Mouse (Mus musculus) urinary bladder, postnatal 14 days (tissue): ENCODE results near the gene Sema7a.

Experiments
- DNase-seq: peaks from one replicate; pipeline ENCODE4 v3.0.0; 2021; ENCODE audit warnings: low spot score

The Sema7a gene

GRCm38 (mm10) chr9:57959886-57960866 lies 20.3 kb downstream of the Sema7a start:
- DNase-seq: no peak

GRCm38 (mm10) chr9:57961226-57961625 lies 21.3 kb downstream of the Sema7a start:
- DNase-seq: no peak

- no peak for DNase-seq
Observed at GRCm38 (mm10) chr9:57961863-57962778, 22.2 kb downstream of the Sema7a start.

- no peak for DNase-seq
Observed at GRCm38 (mm10) chr9:57963249-57963997, 23.5 kb downstream of the Sema7a start.

- no peak for DNase-seq
Observed at GRCm38 (mm10) chr9:57963998-57964395, 24.1 kb downstream of the Sema7a start.

GRCm38 (mm10) chr9:57964528-57965250 lies 24.8 kb downstream of the Sema7a start:
- DNase-seq: no peak

- no peak for DNase-seq
Observed at GRCm38 (mm10) chr9:57965281-57966185, 25.6 kb downstream of the Sema7a start.

- DNase-seq: no peak
Observed at GRCm38 (mm10) chr9:57967237-57967960, 27.5 kb downstream of the Sema7a start.

GRCm38 (mm10) chr9:57968166-57968771 lies 28.4 kb downstream of the Sema7a start:
- no peak for DNase-seq

- no peak for DNase-seq
Observed at GRCm38 (mm10) chr9:57968783-57969542, 29.1 kb downstream of the Sema7a start.

GRCm38 (mm10) chr9:57969736-57970495 lies 30.0 kb downstream of the Sema7a start:
- no peak for DNase-seq

- DNase-seq: no peak
Observed at GRCm38 (mm10) chr9:57971413-57971812, 31.5 kb downstream of the Sema7a start.

- no peak for DNase-seq
Observed at GRCm38 (mm10) chr9:57972141-57972591, 32.3 kb downstream of the Sema7a start.

GRCm38 (mm10) chr9:57972776-57973439 lies 33.0 kb downstream of the Sema7a start:
- DNase-seq: no peak

- peak; percentile 43 for DNase-seq
Observed at GRCm38 (mm10) chr9:57973440-57974066, 33.6 kb downstream of the Sema7a start.

GRCm38 (mm10) chr9:57974221-57974620 lies 34.3 kb downstream of the Sema7a start:
- DNase-seq: no peak
